Mouse (Mus musculus) liver, embryonic 11.5 days (tissue): ENCODE data around the gene Il17f. TPM values are rescaled to one million over a fixed set of nuclear protein-coding genes. Genes with fewer than 3 reads are reported as not detected.
"Not testable (repeated sequence)": the region's sequence is repeated elsewhere in the genome, so short reads cannot be mapped to it uniquely, and the experiment has no call there.

Source experiments
- ATAC-seq: fragments of 200-750 bp; cut with Nextera tagmentation; replicated peaks from 2 replicates; pipeline ENCODE4 v1.8.0; 2017; ENCODE audit warnings: moderate number of reproducible peaks, mild to moderate bottlenecking, moderate TSS enrichment, moderate library complexity; ENCODE audit not compliant: low FRiP score
- DNase-seq: peaks from one replicate; pipeline ENCODE4 v3.0.0-alpha.2; 2017; ENCODE audit warnings: low spot score
- H3K27ac ChIP-seq: fragments of 300-500 bp; sonication (generic); 2 replicates; pipeline ENCODE4 v1.5.1; 2014; ENCODE audit warnings: mild to moderate bottlenecking, low read depth, low read length, control low read depth
- H3K27me3 ChIP-seq: fragments of 300-500 bp; sonication (generic); replicated peaks from 2 replicates; pipeline ENCODE4 v1.6.1; 2014; ENCODE audit warnings: low read length, mixed read lengths; ENCODE audit not compliant: control insufficient read depth, insufficient read depth
- H3K36me3 ChIP-seq: fragments of 300-500 bp; sonication (generic); 2 replicates; pipeline ENCODE4 v1.6.1; 2014; ENCODE audit warnings: mild to moderate bottlenecking, low read length, moderate library complexity, mixed read lengths; ENCODE audit not compliant: control insufficient read depth, insufficient read depth
- H3K4me1 ChIP-seq: fragments of 300-500 bp; sonication (generic); replicated peaks from 2 replicates; pipeline ENCODE4 v1.6.1; 2014; ENCODE audit warnings: low read length, mixed read lengths; ENCODE audit not compliant: control insufficient read depth, insufficient read depth
- H3K4me2 ChIP-seq: fragments of 300-500 bp; sonication (generic); 2 replicates; pipeline ENCODE4 v1.6.1; 2014; ENCODE audit warnings: mild to moderate bottlenecking, control low read depth, moderate library complexity
- H3K4me3 ChIP-seq: fragments of 300-500 bp; sonication (generic); 2 replicates; pipeline ENCODE4 v1.5.1; 2014; ENCODE audit warnings: low read depth, low read length, control low read depth
- H3K9ac ChIP-seq: fragments of 300-500 bp; sonication (generic); 2 replicates; pipeline ENCODE4 v1.6.1; 2014; ENCODE audit warnings: low read depth, low read length, control low read depth
- H3K9me3 ChIP-seq: fragments of 300-500 bp; sonication (generic); 2 replicates; pipeline ENCODE4 v1.6.1; 2016; ENCODE audit warnings: low read length, inconsistent platforms, mixed read lengths; ENCODE audit not compliant: control insufficient read depth
- WGBS: fragments of 180-500 bp; shearing (Covaris S2); extraction: QIAGEN DNeasy Blood & Tissue Kit; methylation state at CpG from one replicate; pipeline ENCODE4 v1.1.7; 2014; 5-methylcytosine and 5-hydroxymethylcytosine counted together
- polyA plus RNA-seq: library from polyadenylated mRNA; unstranded; fragments of >200 nt; fragmentation: Nextera tagmentation; extraction: Ambion mirVana; gene quantifications from 2 replicates; pipeline ENCODE4 v1.2.1, GENCODE M21; 2014

Il17f gene
- polyA plus RNA-seq, 1 experiment from 2014 or later = not detected

DNA sequence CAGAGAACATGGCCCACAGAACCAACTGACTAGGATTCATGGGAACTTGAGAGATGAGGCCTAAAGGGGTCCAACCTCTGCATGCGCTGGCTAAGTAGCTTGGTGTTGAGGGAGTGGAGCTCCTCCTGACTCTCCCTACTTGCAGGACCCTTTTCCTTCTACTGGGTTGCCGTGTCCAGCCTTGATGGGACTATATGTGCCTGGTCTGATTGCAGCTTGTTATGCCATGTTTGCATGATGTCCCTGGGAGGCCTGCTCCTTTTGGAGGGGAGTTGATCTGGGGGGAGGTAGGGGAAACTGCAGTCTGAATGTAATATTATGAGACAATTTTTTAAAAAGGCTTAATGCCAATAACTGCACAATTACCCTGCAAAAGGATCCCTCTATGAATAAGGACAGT lies 10.9 kb upstream of the Il17f start:
- H3K4me2 ChIP-seq = no peak overlapping the region
- H3K27ac ChIP-seq = no peak overlapping the region
- no peak overlapping the region for H3K4me3 ChIP-seq
- H3K27me3 ChIP-seq = no peaks in the 10 kb centered on the region
- H3K9me3 ChIP-seq = no peaks in the 10 kb centered on the region
- H3K36me3 ChIP-seq = peaks cover 49% of the 10 kb centered on the region
- no peak overlapping the region for H3K9ac ChIP-seq
- DNase-seq (no peak), ATAC-seq (no peak)
- 88% methylated on average over 2 of the region's 2 CpGs for WGBS
- H3K4me1 ChIP-seq = no peaks in the 10 kb centered on the region

DNA sequence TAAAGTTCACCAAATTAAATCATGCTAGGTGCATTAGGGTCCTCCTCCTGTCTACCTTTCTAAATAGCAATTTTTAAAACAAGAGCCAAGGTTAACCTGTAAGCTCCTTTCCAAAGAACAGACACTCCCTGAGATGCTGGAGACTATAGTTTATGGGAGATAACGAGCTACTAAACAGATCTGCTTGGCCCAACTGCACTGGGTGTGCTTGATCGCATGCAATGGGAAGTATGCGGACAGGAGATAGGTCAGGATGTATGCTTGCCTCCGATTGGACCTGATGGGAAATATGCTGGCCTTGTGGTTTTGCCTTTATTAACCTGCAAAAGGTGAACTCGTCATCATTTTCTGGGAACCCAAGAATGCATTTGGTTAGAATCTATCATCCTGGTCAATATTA lies 4.8 kb upstream of the Il17f start:
- Histone ChIP-seq H3K4me3 (no peak overlapping the region), H3K9me3 (no peaks in the 10 kb centered on the region), H3K9ac (no peak overlapping the region), H3K27me3 (no peaks in the 10 kb centered on the region), H3K4me2 (no peak overlapping the region), H3K27ac (no peak overlapping the region), H3K4me1 (0 out of 2 replicates have a peak, but pooled peaks cover 2% of the 10 kb centered on the region), H3K36me3 (peaks cover 10% of the 10 kb centered on the region)
- no peak for DNase-seq
- peak; percentile 88 for ATAC-seq
- WGBS = 65% methylated on average over 5 of the region's 5 CpGs

DNA sequence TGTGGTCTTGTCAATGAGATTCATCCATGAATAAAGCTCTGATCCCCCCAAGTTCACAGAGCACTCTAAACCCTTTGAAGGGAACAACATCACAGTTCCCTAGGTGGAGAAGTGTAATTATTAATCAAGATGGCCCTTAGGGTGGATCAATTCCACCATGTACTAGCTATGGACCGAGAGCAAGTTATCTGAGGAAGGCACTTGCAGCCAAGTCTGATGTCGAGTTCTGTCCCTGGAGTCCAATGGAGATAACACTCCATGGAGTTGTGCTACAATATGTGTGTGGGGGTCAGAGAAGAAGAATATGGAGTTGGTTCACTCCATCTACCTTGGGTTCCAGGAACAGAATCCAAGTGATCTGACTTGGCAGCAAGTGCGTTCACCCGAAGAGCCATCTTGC lies 4.3 kb upstream of the Il17f start:
- no peak overlapping the region for H3K4me3 ChIP-seq
- no peaks in the 10 kb centered on the region for H3K27me3 ChIP-seq
- peaks cover 9% of the 10 kb centered on the region for H3K36me3 ChIP-seq
- DNase-seq = no peak
- 78% methylated on average over 4 of the region's 4 CpGs for WGBS
- 0 out of 2 replicates have a peak, but pooled peaks cover 2% of the 10 kb centered on the region for H3K4me1 ChIP-seq
- peak; percentile 76 for ATAC-seq
- no peak overlapping the region for H3K4me2 ChIP-seq
- no peaks in the 10 kb centered on the region for H3K9me3 ChIP-seq
- H3K9ac ChIP-seq = no peak overlapping the region
- H3K27ac ChIP-seq = no peak overlapping the region

DNA sequence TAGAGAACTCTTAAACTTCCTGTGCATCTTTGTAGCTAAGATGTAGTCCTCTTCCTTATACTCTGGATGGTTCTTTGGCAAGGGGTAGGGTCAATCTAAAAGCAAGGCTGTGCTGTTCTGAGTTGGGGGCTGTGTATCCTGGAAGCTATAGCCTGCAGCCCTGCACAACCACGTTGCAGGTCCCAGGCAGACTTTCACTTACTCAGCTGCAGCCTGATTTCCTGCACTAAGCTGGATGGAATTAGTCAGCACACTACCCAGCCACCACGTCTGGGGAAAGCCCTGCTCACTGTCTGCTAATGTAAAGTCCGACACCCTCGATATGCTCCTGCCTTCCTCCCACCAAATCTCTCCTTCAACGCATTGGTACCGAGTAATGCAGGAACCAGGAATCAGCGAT lies 997 bp upstream of the Il17f start:
- DNase-seq (no peak), ATAC-seq (no peak)
- 59% methylated on average over 7 of the region's 7 CpGs for WGBS
- Histone ChIP-seq H3K36me3 (no peaks in the 10 kb centered on the region), H3K4me2 (no peak overlapping the region), H3K4me1 (0 out of 2 replicates have a peak, but pooled peaks cover 2% of the 10 kb centered on the region), H3K27me3 (no peaks in the 10 kb centered on the region), H3K27ac (no peak overlapping the region), H3K4me3 (no peak overlapping the region), H3K9ac (no peak overlapping the region), H3K9me3 (no peaks in the 10 kb centered on the region)

DNA sequence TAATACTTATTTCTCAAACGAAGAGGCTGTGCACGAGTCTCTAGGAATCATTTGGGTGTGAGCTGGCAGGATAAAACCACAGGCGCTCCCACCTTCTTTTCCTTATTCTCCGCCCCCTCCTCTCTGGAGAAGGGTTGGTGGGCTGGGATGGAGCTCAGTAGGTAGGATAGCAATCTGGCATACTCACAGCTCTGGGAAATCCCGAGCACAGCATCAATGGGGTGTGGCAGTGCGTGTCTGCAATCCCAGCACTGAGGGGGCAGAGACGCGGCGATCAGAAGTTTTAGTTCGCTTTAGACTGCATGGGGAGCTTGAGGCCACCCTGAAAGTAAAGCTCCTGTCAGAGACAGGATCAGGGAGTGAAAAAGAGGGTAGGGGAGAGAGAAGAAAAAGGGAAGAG lies 2.0 kb downstream of the Il17f start:
- no peaks in the 10 kb centered on the region for H3K36me3 ChIP-seq
- 47% methylated on average over 10 of the region's 10 CpGs for WGBS
- no peaks in the 10 kb centered on the region for H3K27me3 ChIP-seq
- H3K4me3 ChIP-seq = no peak overlapping the region
- H3K4me1 ChIP-seq = no peaks in the 10 kb centered on the region
- no peak overlapping the region for H3K27ac ChIP-seq
- no peak overlapping the region for H3K4me2 ChIP-seq
- ATAC-seq (no peak), DNase-seq (no peak)
- H3K9me3 ChIP-seq = no peaks in the 10 kb centered on the region
- H3K9ac ChIP-seq = no peak overlapping the region

DNA sequence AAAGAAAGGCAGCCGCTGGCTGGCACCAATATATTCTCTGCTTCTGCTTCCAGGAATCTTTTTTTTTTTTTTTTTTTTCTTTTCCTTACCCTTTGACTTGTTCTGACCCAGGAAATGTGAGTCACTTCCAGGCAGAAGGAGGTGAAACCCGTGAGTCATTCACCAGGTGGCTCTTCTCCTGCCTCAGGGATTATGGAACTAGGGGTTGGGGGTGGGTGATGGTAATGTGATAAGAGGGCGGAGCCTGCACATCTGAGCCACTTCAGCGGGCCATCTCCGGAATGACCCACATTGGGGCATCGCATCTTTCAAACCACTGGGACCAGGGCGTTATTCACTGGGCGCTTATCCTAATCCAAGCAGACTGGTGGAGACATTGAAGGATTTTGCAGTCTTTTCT lies 3.4 kb downstream of the Il17f start:
- Histone ChIP-seq H3K4me1 (no peaks in the 10 kb centered on the region), H3K4me3 (no peak overlapping the region), H3K36me3 (no peaks in the 10 kb centered on the region), H3K9ac (no peak overlapping the region), H3K4me2 (no peak overlapping the region), H3K27me3 (no peaks in the 10 kb centered on the region), H3K27ac (no peak overlapping the region), H3K9me3 (no peaks in the 10 kb centered on the region)
- DNase-seq (no peak), ATAC-seq (no peak)
- WGBS = 44% methylated on average over 8 of the region's 8 CpGs

DNA sequence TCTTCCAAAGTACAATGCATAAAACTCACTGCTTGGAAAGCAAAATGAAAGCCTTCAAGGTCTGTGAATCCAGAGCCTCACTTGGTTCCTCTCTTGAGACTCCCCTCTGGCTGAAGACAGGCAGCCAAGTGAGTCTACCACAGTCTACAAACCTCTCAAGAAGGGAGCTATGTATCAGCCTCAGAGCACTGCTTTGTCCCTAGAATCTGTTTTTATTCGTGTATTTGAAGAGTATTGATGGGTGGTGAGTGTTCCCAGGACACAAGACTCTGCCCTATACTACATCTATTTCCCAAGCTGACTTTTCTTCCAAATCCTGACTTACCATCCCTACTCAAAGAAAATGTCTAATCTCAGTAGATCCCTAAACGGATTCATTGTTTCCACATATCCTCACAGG lies 12.1 kb downstream of the Il17f start:
- H3K27ac ChIP-seq = no peak overlapping the region
- H3K4me2 ChIP-seq = no peak overlapping the region
- H3K27me3 ChIP-seq = no peaks in the 10 kb centered on the region
- no peak for DNase-seq
- no peaks in the 10 kb centered on the region for H3K36me3 ChIP-seq
- ATAC-seq = no peak
- no peak overlapping the region for H3K9ac ChIP-seq
- 63% methylated on average over 2 of the region's 2 CpGs for WGBS
- no peaks in the 10 kb centered on the region for H3K9me3 ChIP-seq
- no peak overlapping the region for H3K4me3 ChIP-seq
- no peaks in the 10 kb centered on the region for H3K4me1 ChIP-seq

DNA sequence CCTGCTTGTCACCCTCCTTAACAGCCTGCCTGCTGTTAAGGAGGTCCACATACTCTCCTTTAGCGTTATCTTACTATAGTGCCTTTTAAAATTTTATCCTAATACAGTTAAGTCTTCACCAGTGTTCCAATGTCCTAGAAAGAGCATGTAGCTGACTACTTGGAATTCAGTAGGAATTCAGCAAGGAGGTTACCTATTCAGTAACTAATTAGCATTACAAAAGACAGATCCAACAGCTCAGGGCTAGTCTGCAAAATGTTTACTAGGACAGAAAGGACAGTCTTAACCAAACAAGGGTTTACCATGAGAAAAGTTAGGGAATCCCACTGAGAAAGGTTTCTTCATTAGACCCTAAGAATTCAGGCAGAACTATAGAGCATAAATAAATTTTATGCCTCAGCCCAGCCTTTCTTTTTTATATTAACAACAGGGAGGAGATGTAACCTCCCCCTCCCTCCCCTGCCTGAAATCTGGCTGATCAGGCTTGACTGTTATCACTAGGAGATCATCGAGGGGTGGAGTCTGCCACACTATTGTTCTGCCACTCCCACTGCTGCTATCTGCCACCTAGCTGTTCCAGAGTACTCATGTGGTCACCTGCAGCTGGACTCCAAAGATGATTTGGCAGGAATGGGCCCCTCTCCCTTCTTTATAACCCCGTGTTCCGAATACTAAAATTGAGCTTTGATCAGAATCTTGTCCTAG lies 16.2 kb downstream of the Il17f start:
- ATAC-seq, H3K4me2 ChIP-seq, DNase-seq, H3K4me3 ChIP-seq, H3K4me1 ChIP-seq, H3K27ac ChIP-seq, H3K36me3 ChIP-seq, H3K27me3 ChIP-seq, H3K9ac ChIP-seq, H3K9me3 ChIP-seq: not testable (repeated sequence)
- 81% methylated on average over 4 of the region's 4 CpGs for WGBS

DNA sequence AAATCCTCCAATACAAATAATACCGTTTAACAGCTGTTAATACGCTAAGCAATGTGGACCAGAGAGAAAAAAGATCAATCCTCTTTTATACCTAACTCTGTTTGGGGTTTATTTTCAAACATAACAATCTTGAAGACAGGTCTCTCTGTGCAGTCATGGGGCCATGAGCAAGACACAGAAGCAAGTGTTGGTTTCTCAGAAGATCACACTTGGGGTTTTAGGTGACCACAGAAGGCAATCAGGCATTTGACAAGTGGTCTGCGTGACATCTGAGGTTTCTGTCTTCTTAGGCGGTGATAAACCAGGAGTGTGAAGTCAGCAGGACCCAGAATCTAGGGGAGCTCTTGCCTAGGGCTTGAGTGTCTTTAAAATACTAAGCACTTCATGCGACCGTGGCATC lies 23.9 kb downstream of the Il17f start:
- H3K4me1 ChIP-seq = no peaks in the 10 kb centered on the region
- no peaks in the 10 kb centered on the region for H3K27me3 ChIP-seq
- WGBS = 65% methylated on average over 6 of the region's 6 CpGs
- no peak overlapping the region for H3K4me2 ChIP-seq
- ATAC-seq (no peak), DNase-seq (no peak)
- no peaks in the 10 kb centered on the region for H3K9me3 ChIP-seq
- no peak overlapping the region for H3K4me3 ChIP-seq
- H3K36me3 ChIP-seq = no peaks in the 10 kb centered on the region
- no peak overlapping the region for H3K27ac ChIP-seq
- no peak overlapping the region for H3K9ac ChIP-seq
